Mouse (Mus musculus): ENCODE measurements at regions not wholly inside any gene's neighbourhood (a gene's known extent, or its start where the extent isn't known, plus 50 kb on each side); places are given as distances from the start of the nearest gene placed in this dataset.

GRCm38 (mm10) chr10:84310653-84311052, 129.7 kb downstream of the Nuak1 start:
- H3K4me2 ChIP-seq (replicated peaks) = no peak overlapping the region
- no peaks in the 10 kb centered on the region for H3K9me3 ChIP-seq
- H3K4me1 ChIP-seq = no peaks in the 10 kb centered on the region
- H3K27me3 ChIP-seq = no peaks in the 10 kb centered on the region
- 89% methylated on average over 5 of the region's 5 CpGs for WGBS
- ATAC-seq (ENCODE audit: insufficient number of reproducible peaks, insufficient read depth, low FRiP score, low TSS enrichment) = no peak
- no peak overlapping the region for H3K9ac ChIP-seq
- H3K36me3 ChIP-seq = no peaks in the 10 kb centered on the region
- no peak overlapping the region for H3K27ac ChIP-seq
- H3K4me3 ChIP-seq = no peak overlapping the region

GRCm38 (mm10) chr10:84312656-84313055, 127.7 kb downstream of the Nuak1 start:
- WGBS = 65% methylated on average over 7 of the region's 7 CpGs
- H3K9me3 ChIP-seq = no peaks in the 10 kb centered on the region
- H3K36me3 ChIP-seq = no peaks in the 10 kb centered on the region
- no peak overlapping the region for H3K4me2 ChIP-seq (replicated peaks)
- ATAC-seq (ENCODE audit: insufficient number of reproducible peaks, insufficient read depth, low FRiP score, low TSS enrichment) = no peak
- no peak overlapping the region for H3K4me3 ChIP-seq
- no peak overlapping the region for H3K9ac ChIP-seq
- H3K27ac ChIP-seq = no peak overlapping the region
- no peaks in the 10 kb centered on the region for H3K27me3 ChIP-seq
- no peaks in the 10 kb centered on the region for H3K4me1 ChIP-seq

GRCm38 (mm10) chr10:84316857-84317256, 123.5 kb downstream of the Nuak1 start:
- Histone ChIP-seq H3K4me1 (no peaks in the 10 kb centered on the region), H3K9me3 (no peaks in the 10 kb centered on the region), H3K27me3 (no peaks in the 10 kb centered on the region), H3K27ac (no peak overlapping the region), H3K9ac (no peak overlapping the region), H3K36me3 (no peaks in the 10 kb centered on the region), H3K4me2 (replicated peaks) (no peak overlapping the region), H3K4me3 (no peak overlapping the region)
- ATAC-seq (ENCODE audit: insufficient number of reproducible peaks, insufficient read depth, low FRiP score, low TSS enrichment) = no peak
- WGBS = 92% methylated on average over 1 of the region's 1 CpGs

- Histone ChIP-seq H3K27me3 (no peaks in the 10 kb centered on the region), H3K4me2 (replicated peaks) (no peak overlapping the region), H3K4me3 (no peak overlapping the region), H3K9ac (no peak overlapping the region), H3K9me3 (no peaks in the 10 kb centered on the region), H3K27ac (no peak overlapping the region), H3K36me3 (no peaks in the 10 kb centered on the region), H3K4me1 (no peaks in the 10 kb centered on the region)
- WGBS = 36% methylated on average over 5 of the region's 5 CpGs
- no peak for ATAC-seq (ENCODE audit: insufficient number of reproducible peaks, insufficient read depth, low FRiP score, low TSS enrichment)
These were observed 122.4 kb downstream of the Nuak1 start for GRCm38 (mm10) chr10:84317960-84318359.
